Mouse (Mus musculus): Measurements from ENCODE around the gene Tmem240. TPM values are rescaled to one million over a fixed set of nuclear protein-coding genes. Genes with fewer than 3 reads are reported as not detected.

The Tmem240 gene
- polyA plus RNA-seq, 1 experiment from 2014 or later = 0.39 TPM

GRCm38 (mm10) chr4:155774971-155775740 is 40.6 kb downstream of the Tmem240 start:
- Histone ChIP-seq H3K4me3 (ENCODE audit: low read depth, low read length) (peak overlapping the region; percentile 48), H3K27ac (replicated peaks) (peak overlapping the region; percentile 85), H3K27me3 (ENCODE audit: control insufficient read depth, insufficient read depth, low read length) (no peaks in the 10 kb centered on the region; the same call in 1 of the 2 replicates), H3K9ac (ENCODE audit: low read length) (0 out of 2 replicates have a peak overlapping the region, but pooled peaks have one; percentile 35), H3K9me3 (ENCODE audit: control insufficient read depth, low read length) (no peaks in the 10 kb centered on the region), H3K4me1 (replicated peaks; ENCODE audit: control insufficient read depth, insufficient read depth) (peaks cover 15% of the 10 kb centered on the region), H3K4me2 (replicated peaks; ENCODE audit: low read depth) (peak overlapping the region; percentile 83), H3K36me3 (ENCODE audit: control insufficient read depth, insufficient read depth, low read length) (no peaks in the 10 kb centered on the region)
- WGBS = 21% methylated on average over 9 of the region's 9 CpGs
- no peak; the same call in 1 of the 2 replicates for ATAC-seq (ENCODE audit: low FRiP score, low TSS enrichment)
- peak; percentile 49 for DNase-seq (ENCODE audit: low spot score)
- TF ChIP-seq EP300 (optimal IDR thresholded peaks at IDR 0.05) (no peak), CTCF (IDR thresholded peaks at IDR 0.05; ENCODE audit: low read depth) (no peak)

GRCm38 (mm10) chr4:155775855-155776254 is 41.3 kb downstream of the Tmem240 start:
- H3K27me3 ChIP-seq (ENCODE audit: control insufficient read depth, insufficient read depth, low read length) = no peaks in the 10 kb centered on the region; the same call in 1 of the 2 replicates
- H3K4me2 ChIP-seq (replicated peaks; ENCODE audit: low read depth) = no peak overlapping the region
- TF ChIP-seq CTCF (IDR thresholded peaks at IDR 0.05; ENCODE audit: low read depth) (no peak), EP300 (optimal IDR thresholded peaks at IDR 0.05) (no peak)
- DNase-seq (ENCODE audit: low spot score) = peak; percentile 23
- H3K9me3 ChIP-seq (ENCODE audit: control insufficient read depth, low read length) = no peaks in the 10 kb centered on the region
- H3K4me1 ChIP-seq (replicated peaks; ENCODE audit: control insufficient read depth, insufficient read depth) = peaks cover 13% of the 10 kb centered on the region
- ATAC-seq (ENCODE audit: low FRiP score, low TSS enrichment) = no peak
- H3K4me3 ChIP-seq (ENCODE audit: low read depth, low read length) = no peak overlapping the region
- H3K9ac ChIP-seq (ENCODE audit: low read length) = no peak overlapping the region
- WGBS = 46% methylated on average over 3 of the region's 3 CpGs
- no peaks in the 10 kb centered on the region for H3K36me3 ChIP-seq (ENCODE audit: control insufficient read depth, insufficient read depth, low read length)
- H3K27ac ChIP-seq (replicated peaks) = peak overlapping the region; percentile 85

GRCm38 (mm10) chr4:155776704-155777335 is 42.2 kb downstream of the Tmem240 start:
- TF ChIP-seq EP300 (optimal IDR thresholded peaks at IDR 0.05) (no peak), CTCF (IDR thresholded peaks at IDR 0.05; ENCODE audit: low read depth) (no peak)
- Histone ChIP-seq H3K27ac (replicated peaks) (peak overlapping the region; percentile 85; the same call in 1 of the 2 replicates), H3K4me1 (replicated peaks; ENCODE audit: control insufficient read depth, insufficient read depth) (peaks cover 13% of the 10 kb centered on the region), H3K9ac (ENCODE audit: low read length) (no peak overlapping the region), H3K4me3 (ENCODE audit: low read depth, low read length) (no peak overlapping the region), H3K36me3 (ENCODE audit: control insufficient read depth, insufficient read depth, low read length) (no peaks in the 10 kb centered on the region), H3K27me3 (ENCODE audit: control insufficient read depth, insufficient read depth, low read length) (no peaks in the 10 kb centered on the region; the same call in 1 of the 2 replicates), H3K4me2 (replicated peaks; ENCODE audit: low read depth) (no peak overlapping the region), H3K9me3 (ENCODE audit: control insufficient read depth, low read length) (no peaks in the 10 kb centered on the region)
- no peak for ATAC-seq (ENCODE audit: low FRiP score, low TSS enrichment)
- DNase-seq (ENCODE audit: low spot score) = no peak
- 78% methylated on average over 2 of the region's 2 CpGs for WGBS

- Histone ChIP-seq H3K27ac (replicated peaks) (peak overlapping the region; percentile 35; the same call in 1 of the 2 replicates), H3K4me2 (replicated peaks; ENCODE audit: low read depth) (no peak overlapping the region), H3K9me3 (ENCODE audit: control insufficient read depth, low read length) (no peaks in the 10 kb centered on the region), H3K9ac (ENCODE audit: low read length) (no peak overlapping the region), H3K36me3 (ENCODE audit: control insufficient read depth, insufficient read depth, low read length) (no peaks in the 10 kb centered on the region), H3K4me1 (replicated peaks; ENCODE audit: control insufficient read depth, insufficient read depth) (peaks cover 13% of the 10 kb centered on the region), H3K27me3 (ENCODE audit: control insufficient read depth, insufficient read depth, low read length) (no peaks in the 10 kb centered on the region), H3K4me3 (ENCODE audit: low read depth, low read length) (no peak overlapping the region)
- 56% methylated on average over 2 of the region's 2 CpGs for WGBS
- ATAC-seq (ENCODE audit: low FRiP score, low TSS enrichment) = no peak
- no peak for TF ChIP-seq CTCF (IDR thresholded peaks at IDR 0.05; ENCODE audit: low read depth)
- peak; percentile 16 for DNase-seq (ENCODE audit: low spot score)
Observed at GRCm38 (mm10) chr4:155777816-155778215, 43.2 kb downstream of the Tmem240 start.

- no peak for TF ChIP-seq CTCF (IDR thresholded peaks at IDR 0.05; ENCODE audit: low read depth)
- TF ChIP-seq EP300 (optimal IDR thresholded peaks at IDR 0.05) = no peak
- Histone ChIP-seq H3K27me3 (ENCODE audit: control insufficient read depth, insufficient read depth, low read length) (no peaks in the 10 kb centered on the region), H3K4me3 (ENCODE audit: low read depth, low read length) (no peak overlapping the region), H3K9ac (ENCODE audit: low read length) (no peak overlapping the region), H3K9me3 (ENCODE audit: control insufficient read depth, low read length) (no peaks in the 10 kb centered on the region), H3K4me1 (replicated peaks; ENCODE audit: control insufficient read depth, insufficient read depth) (peaks cover 9% of the 10 kb centered on the region), H3K36me3 (ENCODE audit: control insufficient read depth, insufficient read depth, low read length) (no peaks in the 10 kb centered on the region), H3K4me2 (replicated peaks; ENCODE audit: low read depth) (no peak overlapping the region), H3K27ac (replicated peaks) (no peak overlapping the region; the same call in 1 of the 2 replicates)
- ATAC-seq (ENCODE audit: low FRiP score, low TSS enrichment) (no peak), DNase-seq (ENCODE audit: low spot score) (no peak)
- 72% methylated on average over 4 of the region's 4 CpGs for WGBS
Observed at GRCm38 (mm10) chr4:155779498-155779897, 44.9 kb downstream of the Tmem240 start.

GRCm38 (mm10) chr4:155780895-155781294 is 46.3 kb downstream of the Tmem240 start:
- ATAC-seq (ENCODE audit: low FRiP score, low TSS enrichment) (no peak; the same call in 1 of the 2 replicates), DNase-seq (ENCODE audit: low spot score) (no peak)
- Histone ChIP-seq H3K4me2 (replicated peaks; ENCODE audit: low read depth) (no peak overlapping the region), H3K9me3 (ENCODE audit: control insufficient read depth, low read length) (no peaks in the 10 kb centered on the region), H3K4me1 (replicated peaks; ENCODE audit: control insufficient read depth, insufficient read depth) (peaks cover 7% of the 10 kb centered on the region), H3K4me3 (ENCODE audit: low read depth, low read length) (no peak overlapping the region), H3K9ac (ENCODE audit: low read length) (no peak overlapping the region), H3K27ac (replicated peaks) (peak overlapping the region; percentile 45; the same call in 1 of the 2 replicates), H3K27me3 (ENCODE audit: control insufficient read depth, insufficient read depth, low read length) (no peaks in the 10 kb centered on the region), H3K36me3 (ENCODE audit: control insufficient read depth, insufficient read depth, low read length) (no peaks in the 10 kb centered on the region)
- 35% methylated on average over 6 of the region's 6 CpGs for WGBS
- TF ChIP-seq CTCF (IDR thresholded peaks at IDR 0.05; ENCODE audit: low read depth) (no peak), EP300 (optimal IDR thresholded peaks at IDR 0.05) (no peak)

Measured in stomach, postnatal 0 days (tissue).